Mouse (Mus musculus) forebrain, embryonic 15.5 days (tissue): ENCODE data around the gene Sctr. TPM values are rescaled to one million over a fixed set of nuclear protein-coding genes. Genes with fewer than 3 reads are reported as not detected.

Experiments used
- ATAC-seq: fragments of 200-750 bp; cut with Nextera tagmentation; replicated peaks from 2 replicates; pipeline ENCODE4 v1.8.0; 2017; ENCODE audit warnings: mild to moderate bottlenecking, moderate TSS enrichment, moderate library complexity
- H3K27ac ChIP-seq: fragments of 300-500 bp; sonication (generic); replicated peaks from 2 replicates; pipeline ENCODE4 v1.5.1; 2015; ENCODE audit warnings: mild to moderate bottlenecking, inconsistent platforms
- H3K27me3 ChIP-seq: fragments of 300-500 bp; sonication (generic); 2 replicates; pipeline ENCODE4 v1.6.1; 2015; ENCODE audit warnings: inconsistent platforms
- H3K36me3 ChIP-seq: fragments of 300-500 bp; sonication (generic); 2 replicates; pipeline ENCODE4 v1.6.1; 2015; ENCODE audit warnings: mild to moderate bottlenecking, inconsistent platforms
- H3K4me1 ChIP-seq: fragments of 300-500 bp; sonication (generic); 2 replicates; pipeline ENCODE4 v1.6.1; 2015; ENCODE audit warnings: inconsistent platforms
- H3K4me2 ChIP-seq: fragments of 300-500 bp; sonication (generic); replicated peaks from 2 replicates; pipeline ENCODE4 v1.6.1; 2015; ENCODE audit warnings: mild to moderate bottlenecking, inconsistent platforms
- H3K4me3 ChIP-seq: fragments of 300-500 bp; sonication (generic); 2 replicates; pipeline ENCODE4 v1.5.1; 2015; ENCODE audit warnings: mild to moderate bottlenecking, inconsistent platforms
- H3K9ac ChIP-seq: fragments of 300-500 bp; sonication (generic); replicated peaks from 2 replicates; pipeline ENCODE4 v1.6.1; 2015; ENCODE audit warnings: mild to moderate bottlenecking, inconsistent platforms
- H3K9me3 ChIP-seq: fragments of 300-500 bp; sonication (generic); 2 replicates; pipeline ENCODE4 v1.6.1; 2016; ENCODE audit warnings: inconsistent platforms
- WGBS: fragments of 180-500 bp; shearing (Covaris S2); methylation state at CpG from one replicate; pipeline ENCODE4 v1.1.7; 2015; ENCODE audit warnings: mixed read lengths; 5-methylcytosine and 5-hydroxymethylcytosine counted together
- polyA plus RNA-seq: library from polyadenylated mRNA; unstranded; fragments of >200 nt; fragmentation: Nextera tagmentation; extraction: Ambion mirVana; gene quantifications from 2 replicates; pipeline ENCODE4 v1.2.1, GENCODE M21; 2015

Gene Sctr
- polyA plus RNA-seq, 1 experiment from 2014 or later = 0.43 TPM

- 83% methylated on average over 8 of the region's 8 CpGs for WGBS
- Histone ChIP-seq H3K27me3 (no peaks in the 10 kb centered on the region), H3K4me2 (no peak overlapping the region), H3K27ac (no peak overlapping the region), H3K36me3 (no peaks in the 10 kb centered on the region), H3K9me3 (no peaks in the 10 kb centered on the region), H3K4me1 (no peaks in the 10 kb centered on the region), H3K4me3 (no peak overlapping the region), H3K9ac (no peak overlapping the region)
- no peak for ATAC-seq
Observed at GRCm38 (mm10) chr1:120057674-120058430, 51.2 kb downstream of the Sctr start.

- ATAC-seq = no peak
Observed at GRCm38 (mm10) chr1:120060687-120061086, 54.0 kb downstream of the Sctr start.

GRCm38 (mm10) chr1:120062231-120062630 lies 55.5 kb downstream of the Sctr start:
- Histone ChIP-seq H3K36me3 (no peaks in the 10 kb centered on the region), H3K27ac (no peak overlapping the region), H3K4me1 (no peaks in the 10 kb centered on the region), H3K27me3 (no peaks in the 10 kb centered on the region), H3K9ac (no peak overlapping the region), H3K4me3 (no peak overlapping the region), H3K9me3 (no peaks in the 10 kb centered on the region), H3K4me2 (no peak overlapping the region)
- WGBS = 92% methylated on average over 7 of the region's 7 CpGs
- ATAC-seq = no peak

More at GRCm38 (mm10) chr1:120060687-120061086, 54.0 kb downstream of the Sctr start:
- H3K36me3 ChIP-seq = no peaks in the 10 kb centered on the region
- H3K9ac ChIP-seq = no peak overlapping the region
- no peaks in the 10 kb centered on the region for H3K27me3 ChIP-seq
- H3K9me3 ChIP-seq = no peaks in the 10 kb centered on the region
- no peak overlapping the region for H3K27ac ChIP-seq
- 65% methylated on average over 5 of the region's 5 CpGs for WGBS
- H3K4me1 ChIP-seq = no peaks in the 10 kb centered on the region
- no peak overlapping the region for H3K4me2 ChIP-seq
- no peak overlapping the region for H3K4me3 ChIP-seq

- Histone ChIP-seq H3K9ac (no peak overlapping the region), H3K4me2 (no peak overlapping the region), H3K4me3 (no peak overlapping the region), H3K36me3 (no peaks in the 10 kb centered on the region), H3K27me3 (no peaks in the 10 kb centered on the region), H3K9me3 (no peaks in the 10 kb centered on the region), H3K27ac (no peak overlapping the region), H3K4me1 (no peaks in the 10 kb centered on the region)
- WGBS = 92% methylated on average over 11 of the region's 11 CpGs
- no peak for ATAC-seq
Observed at GRCm38 (mm10) chr1:120064036-120064682, 57.5 kb downstream of the Sctr start.

GRCm38 (mm10) chr1:120066159-120066558 lies 59.5 kb downstream of the Sctr start:
- ATAC-seq = no peak
- H3K4me1 ChIP-seq = no peaks in the 10 kb centered on the region
- no peaks in the 10 kb centered on the region for H3K9me3 ChIP-seq
- WGBS = 87% methylated on average over 8 of the region's 8 CpGs
- H3K4me3 ChIP-seq = no peak overlapping the region
- H3K36me3 ChIP-seq = no peaks in the 10 kb centered on the region
- no peaks in the 10 kb centered on the region for H3K27me3 ChIP-seq
- no peak overlapping the region for H3K9ac ChIP-seq
- no peak overlapping the region for H3K27ac ChIP-seq
- no peak overlapping the region for H3K4me2 ChIP-seq

- WGBS = 85% methylated on average over 3 of the region's 3 CpGs
- no peak for ATAC-seq
- Histone ChIP-seq H3K9ac (no peak overlapping the region), H3K27ac (no peak overlapping the region), H3K4me2 (no peak overlapping the region), H3K4me3 (no peak overlapping the region), H3K4me1 (no peaks in the 10 kb centered on the region), H3K9me3 (no peaks in the 10 kb centered on the region), H3K27me3 (no peaks in the 10 kb centered on the region), H3K36me3 (no peaks in the 10 kb centered on the region)
Observed at GRCm38 (mm10) chr1:120066625-120067024, 59.9 kb downstream of the Sctr start.

- ATAC-seq = no peak
- peaks cover 5% of the 10 kb centered on the region; the same call in 1 of the 2 replicates for H3K27me3 ChIP-seq
- H3K9ac ChIP-seq = no peak overlapping the region
- 85% methylated on average over 5 of the region's 5 CpGs for WGBS
- peaks cover 14% of the 10 kb centered on the region for H3K4me1 ChIP-seq
- H3K27ac ChIP-seq = no peak overlapping the region
- H3K4me2 ChIP-seq = no peak overlapping the region
- no peaks in the 10 kb centered on the region for H3K9me3 ChIP-seq
- H3K36me3 ChIP-seq = no peaks in the 10 kb centered on the region
- H3K4me3 ChIP-seq = no peak overlapping the region
Observed at GRCm38 (mm10) chr1:120069120-120069519, 62.4 kb downstream of the Sctr start.

GRCm38 (mm10) chr1:120070168-120070567 lies 63.5 kb downstream of the Sctr start:
- no peak overlapping the region for H3K4me3 ChIP-seq
- no peak for ATAC-seq
- no peak overlapping the region for H3K27ac ChIP-seq
- H3K4me2 ChIP-seq = no peak overlapping the region
- WGBS = 75% methylated on average over 6 of the region's 6 CpGs
- H3K36me3 ChIP-seq = no peaks in the 10 kb centered on the region
- H3K9me3 ChIP-seq = no peaks in the 10 kb centered on the region
- H3K4me1 ChIP-seq = peaks cover 14% of the 10 kb centered on the region
- H3K9ac ChIP-seq = no peak overlapping the region
- H3K27me3 ChIP-seq = peaks cover 14% of the 10 kb centered on the region; the same call in 1 of the 2 replicates

- no peak for ATAC-seq
- peaks cover 14% of the 10 kb centered on the region; the same call in 1 of the 2 replicates for H3K27me3 ChIP-seq
- no peak overlapping the region for H3K4me3 ChIP-seq
- H3K27ac ChIP-seq = no peak overlapping the region
- H3K9ac ChIP-seq = no peak overlapping the region
- 85% methylated on average over 4 of the region's 4 CpGs for WGBS
- peaks cover 14% of the 10 kb centered on the region for H3K4me1 ChIP-seq
- no peaks in the 10 kb centered on the region for H3K9me3 ChIP-seq
- H3K4me2 ChIP-seq = no peak overlapping the region
- no peaks in the 10 kb centered on the region for H3K36me3 ChIP-seq
Observed at GRCm38 (mm10) chr1:120071133-120071532, 64.4 kb downstream of the Sctr start.

- peaks cover 14% of the 10 kb centered on the region; the same call in 1 of the 2 replicates for H3K27me3 ChIP-seq
- H3K27ac ChIP-seq = no peak overlapping the region
- no peaks in the 10 kb centered on the region for H3K36me3 ChIP-seq
- no peaks in the 10 kb centered on the region for H3K9me3 ChIP-seq
- ATAC-seq = no peak
- 12% methylated on average over 16 of the region's 16 CpGs for WGBS
- H3K4me3 ChIP-seq = peak overlapping the region; percentile 33
- peaks cover 17% of the 10 kb centered on the region for H3K4me1 ChIP-seq
- H3K9ac ChIP-seq = no peak overlapping the region; the same call in 1 of the 2 replicates
- peak overlapping the region; percentile 71 for H3K4me2 ChIP-seq
Observed at GRCm38 (mm10) chr1:120072900-120073299, 66.2 kb downstream of the Sctr start.

- Histone ChIP-seq H3K27ac (no peak within 1 kb of the TSS), H3K36me3 (no peaks in the 10 kb centered on the region), H3K4me3 (peak within 1 kb of the TSS; percentile 33), H3K9me3 (no peaks in the 10 kb centered on the region), H3K4me1 (peaks cover 18% of the 10 kb centered on the region), H3K4me2 (peak within 1 kb of the TSS; percentile 71), H3K9ac (peak within 1 kb of the TSS; percentile 34), H3K27me3 (peaks cover 14% of the 10 kb centered on the region; the same call in 1 of the 2 replicates)
- 3% methylated on average over 40 of the region's 40 CpGs for WGBS
- ATAC-seq = peak; percentile 62
Observed at GRCm38 (mm10) chr1:120073519-120074306, 67.0 kb downstream of the Sctr start, which contains the start of gene Tmem37. Gene Tmem37 (minus strand): TSS chr1:120074074.

GRCm38 (mm10) chr1:120074307-120074702 lies 67.6 kb downstream of the Sctr start:
- H3K4me1 ChIP-seq = peaks cover 18% of the 10 kb centered on the region
- ATAC-seq = no peak
- no peaks in the 10 kb centered on the region for H3K9me3 ChIP-seq
- no peaks in the 10 kb centered on the region for H3K36me3 ChIP-seq
- no peak overlapping the region for H3K9ac ChIP-seq
- H3K4me2 ChIP-seq = no peak overlapping the region
- no peak overlapping the region for H3K27ac ChIP-seq
- 27% methylated on average over 4 of the region's 4 CpGs for WGBS
- H3K27me3 ChIP-seq = peaks cover 14% of the 10 kb centered on the region; the same call in 1 of the 2 replicates
- H3K4me3 ChIP-seq = no peak overlapping the region
